Mouse (Mus musculus): ENCODE measurements around the gene Bicral. TPM values are rescaled to one million over a fixed set of nuclear protein-coding genes. Genes with fewer than 3 reads are reported as not detected.
A peak's percentile ranks its signal among the peaks of the same experiment; 100 is the strongest.
"Not testable (repeated sequence)": the region's sequence is repeated elsewhere in the genome, so short reads cannot be mapped to it uniquely, and the experiment has no call there.

The Bicral gene
- total RNA-seq, 2 experiments from 2014 or later = 9.3 to 13.7 TPM

GRCm38 (mm10) chr17:46799680-46800079, 58.6 kb downstream of the Bicral start:
- DNase-seq (ENCODE audit: low spot score) = no peak

- DNase-seq (ENCODE audit: low spot score) = no peak
Observed at GRCm38 (mm10) chr17:46797386-46797785, 60.9 kb downstream of the Bicral start.

GRCm38 (mm10) chr17:46796743-46797142, 61.5 kb downstream of the Bicral start:
- DNase-seq (ENCODE audit: low spot score) = no peak

GRCm38 (mm10) chr17:46792963-46793362, 65.3 kb downstream of the Bicral start:
- no peak for DNase-seq (ENCODE audit: low spot score)

GRCm38 (mm10) chr17:46787974-46788373, 70.3 kb downstream of the Bicral start:
- DNase-seq (ENCODE audit: low spot score) = not testable (repeated sequence)

- DNase-seq (ENCODE audit: low spot score) = no peak
Observed at GRCm38 (mm10) chr17:46786952-46787351, 71.3 kb downstream of the Bicral start.

- DNase-seq (ENCODE audit: low spot score) = no peak
Observed at GRCm38 (mm10) chr17:46783222-46783565, 75.1 kb downstream of the Bicral start.

- peak; percentile 92 for DNase-seq (ENCODE audit: low spot score)
Observed at GRCm38 (mm10) chr17:46782341-46783221, 75.7 kb downstream of the Bicral start, which contains the start of gene Rpl7l1. Gene Rpl7l1 (minus strand): TSS chr17:46782672.

GRCm38 (mm10) chr17:46781876-46782275, 76.4 kb downstream of the Bicral start:
- DNase-seq (ENCODE audit: low spot score) = no peak

- no peak for DNase-seq (ENCODE audit: low spot score)
Observed at GRCm38 (mm10) chr17:46776087-46776486, 82.2 kb downstream of the Bicral start.

GRCm38 (mm10) chr17:46775070-46775469, 83.2 kb downstream of the Bicral start:
- DNase-seq (ENCODE audit: low spot score) = no peak

- DNase-seq (ENCODE audit: low spot score) = no peak
Observed at GRCm38 (mm10) chr17:46774131-46774472, 84.2 kb downstream of the Bicral start.

GRCm38 (mm10) chr17:46773278-46774130, 84.8 kb downstream of the Bicral start:
- DNase-seq (ENCODE audit: low spot score) = no peak

GRCm38 (mm10) chr17:46772404-46773277, 85.6 kb downstream of the Bicral start, which contains the start of gene 2310039H08Rik:
Gene 2310039H08Rik (plus strand): TSS chr17:46772635.
- peak; percentile 85 for DNase-seq (ENCODE audit: low spot score)

GRCm38 (mm10) chr17:46772038-46772403, 86.3 kb downstream of the Bicral start:
- no peak for DNase-seq (ENCODE audit: low spot score)

- no peak for DNase-seq (ENCODE audit: low spot score)
Observed at GRCm38 (mm10) chr17:46771616-46772015, 86.7 kb downstream of the Bicral start.

- no peak for DNase-seq (ENCODE audit: low spot score)
Observed at GRCm38 (mm10) chr17:46771025-46771424, 87.3 kb downstream of the Bicral start.

- DNase-seq (ENCODE audit: low spot score) = no peak
Observed at GRCm38 (mm10) chr17:46770546-46770945, 87.7 kb downstream of the Bicral start.

GRCm38 (mm10) chr17:46767868-46768267, 90.4 kb downstream of the Bicral start:
- DNase-seq (ENCODE audit: low spot score) = no peak

GRCm38 (mm10) chr17:46764916-46765315, 93.4 kb downstream of the Bicral start:
- not testable (repeated sequence) for DNase-seq (ENCODE audit: low spot score)

GRCm38 (mm10) chr17:46763544-46763943, 94.7 kb downstream of the Bicral start, which contains the start of gene Ptcra:
Gene Ptcra (minus strand): TSS chr17:46763712.
- no peak for DNase-seq (ENCODE audit: low spot score)
